Mouse (Mus musculus): ENCODE measurements at regions not wholly inside any gene's neighbourhood (a gene's known extent, or its start where the extent isn't known, plus 50 kb on each side); places are given as distances from the start of the nearest gene placed in this dataset.

DNA sequence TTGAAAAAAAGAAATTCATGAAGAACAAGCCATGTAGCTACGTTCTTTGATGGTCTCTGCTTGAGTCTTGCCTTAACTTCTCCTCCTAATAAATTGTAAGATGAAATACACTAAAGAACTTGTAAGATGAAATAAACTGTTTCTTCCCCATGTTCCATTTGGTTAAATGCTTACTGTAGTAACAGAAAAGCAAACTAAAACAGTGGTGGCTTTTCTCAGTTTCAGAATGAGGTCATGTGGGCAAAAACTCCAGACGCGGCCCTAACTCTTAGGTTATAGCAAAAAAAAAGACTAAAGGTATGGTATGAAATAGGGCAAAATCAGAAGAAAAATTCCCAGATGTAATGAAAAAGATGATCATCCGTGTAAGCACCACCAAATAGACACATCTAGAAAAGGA is 169.7 kb downstream of the Lrrn1 start:
- TF ChIP-seq MYOD1 (IDR thresholded peaks at IDR 0.05; ENCODE audit: control insufficient read depth in 1 of 3, insufficient read length in 2 of 3, low read depth in 2 of 3), result no peak
- no peak for TF ChIP-seq TCF12 (IDR thresholded peaks at IDR 0.05; ENCODE audit: insufficient read depth, poor library complexity, severe bottlenecking)
- TF ChIP-seq USF1 (IDR thresholded peaks at IDR 0.05; ENCODE audit: low read depth), result no peak
- TF ChIP-seq E2F4 (IDR thresholded peaks at IDR 0.05; ENCODE audit: insufficient read depth), result no peak
- no peak for TF ChIP-seq REST (IDR thresholded peaks at IDR 0.05; ENCODE audit: insufficient read depth, insufficient read length)
- TF ChIP-seq CEBPB (IDR thresholded peaks at IDR 0.05; ENCODE audit: insufficient read depth, poor library complexity, severe bottlenecking), result no peak
- TF ChIP-seq POLR2A (IDR thresholded peaks at IDR 0.05; ENCODE audit: insufficient read length, low read depth), result no peak
- TF ChIP-seq POLR2AphosphoS2 (IDR thresholded peaks at IDR 0.05; ENCODE audit: insufficient read length, low read depth), result no peak
- TF ChIP-seq TCF3 (IDR thresholded peaks at IDR 0.05; ENCODE audit: insufficient read length, low read depth), result no peak
- TF ChIP-seq SRF (IDR thresholded peaks at IDR 0.05; ENCODE audit: control insufficient read depth, insufficient read length, low read depth), result no peak
- TF ChIP-seq MAX (IDR thresholded peaks at IDR 0.05; ENCODE audit: low read depth), result no peak
- TF ChIP-seq MYOG (IDR thresholded peaks at IDR 0.05; ENCODE audit: control insufficient read depth in 1 of 3, insufficient read depth in 1 of 3, insufficient read length in 2 of 3, low read depth in 2 of 3), result no peak
